Mouse (Mus musculus) limb, embryonic 15.5 days (tissue): ENCODE results near the gene Rpl31. TPM values are rescaled to one million over a fixed set of nuclear protein-coding genes. Genes with fewer than 3 reads are reported as not detected.

ENCODE experiments used
- ATAC-seq: fragments of 200-750 bp; cut with Nextera tagmentation; 2 replicates; pipeline ENCODE4 v1.8.0; 2017; ENCODE audit warnings: low read depth, moderate TSS enrichment; ENCODE audit not compliant: insufficient number of reproducible peaks, low FRiP score, low TSS enrichment
- H3K27ac ChIP-seq: fragments of 300-500 bp; sonication (generic); 2 replicates; pipeline ENCODE4 v1.5.1; 2015; ENCODE audit warnings: moderate library complexity, mild to moderate bottlenecking, inconsistent platforms
- H3K27me3 ChIP-seq: fragments of 300-500 bp; sonication (generic); 2 replicates; pipeline ENCODE4 v1.6.1; 2015; ENCODE audit warnings: inconsistent platforms
- H3K36me3 ChIP-seq: fragments of 300-500 bp; sonication (generic); 2 replicates; pipeline ENCODE4 v1.6.1; 2015; ENCODE audit warnings: inconsistent platforms
- H3K4me1 ChIP-seq: fragments of 300-500 bp; sonication (generic); 2 replicates; pipeline ENCODE4 v1.6.1; 2015; ENCODE audit warnings: inconsistent platforms
- H3K4me2 ChIP-seq: fragments of 300-500 bp; sonication (generic); 2 replicates; pipeline ENCODE4 v1.6.1; 2015; ENCODE audit warnings: mild to moderate bottlenecking, inconsistent platforms
- H3K4me3 ChIP-seq: fragments of 300-500 bp; sonication (generic); 2 replicates; pipeline ENCODE4 v1.5.1; 2015; ENCODE audit warnings: mild to moderate bottlenecking, inconsistent platforms
- H3K9ac ChIP-seq: fragments of 300-500 bp; sonication (generic); 2 replicates; pipeline ENCODE4 v1.6.1; 2015; ENCODE audit warnings: inconsistent platforms
- H3K9me3 ChIP-seq: fragments of 300-500 bp; sonication (generic); 2 replicates; pipeline ENCODE4 v1.6.1; 2016; ENCODE audit warnings: inconsistent platforms
- WGBS: fragments of 180-500 bp; shearing (Covaris S2); methylation state at CpG from one replicate; pipeline ENCODE4 v1.1.7; 2015; 5-methylcytosine and 5-hydroxymethylcytosine counted together
- polyA plus RNA-seq: library from polyadenylated mRNA; unstranded; fragments of >200 nt; fragmentation: Nextera tagmentation; extraction: Ambion mirVana; gene quantifications from 2 replicates; pipeline ENCODE4 v1.2.1, GENCODE M21; 2015

Rpl31 gene
- polyA plus RNA-seq = 393 and 551 TPM in 2 replicates

- H3K4me2 ChIP-seq = peak within 1 kb of the TSS; percentile 66
- no peaks in the 10 kb centered on the region for H3K27me3 ChIP-seq
- peak within 1 kb of the TSS; percentile 88 for H3K9ac ChIP-seq
- peaks cover 15% of the 10 kb centered on the region for H3K4me1 ChIP-seq
- peaks cover 37% of the 10 kb centered on the region for H3K36me3 ChIP-seq
- ATAC-seq = peak; percentile 99
- WGBS = under 1% methylated on average over 60 of the region's 62 CpGs
- peak within 1 kb of the TSS; percentile 63 for H3K4me3 ChIP-seq
- H3K9me3 ChIP-seq = no peaks in the 10 kb centered on the region
- H3K27ac ChIP-seq = peak within 1 kb of the TSS; percentile 95
Measured at GRCm38 (mm10) chr1:39367601-39368266, at the start of gene Rpl31. Rpl31 (plus strand) TSS chr1:39367842.

- Histone ChIP-seq H3K4me1 (peaks cover 42% of the 10 kb centered on the region), H3K27ac (peak overlapping the region; percentile 76)
- peak; percentile 48; the same call in 1 of the 2 replicates for ATAC-seq
Measured at GRCm38 (mm10) chr1:39317935-39318334, 49.7 kb upstream of the Rpl31 start.

GRCm38 (mm10) chr1:39318870-39319269 lies 48.8 kb upstream of the Rpl31 start:
- WGBS = 47% methylated on average over 7 of the region's 7 CpGs
- Histone ChIP-seq H3K36me3 (no peaks in the 10 kb centered on the region), H3K4me3 (no peak overlapping the region), H3K9ac (no peak overlapping the region), H3K27me3 (no peaks in the 10 kb centered on the region), H3K4me1 (peaks cover 34% of the 10 kb centered on the region), H3K9me3 (no peaks in the 10 kb centered on the region), H3K4me2 (no peak overlapping the region), H3K27ac (peak overlapping the region; percentile 76)
- ATAC-seq = no peak

More at GRCm38 (mm10) chr1:39317935-39318334, 49.7 kb upstream of the Rpl31 start:
- no peaks in the 10 kb centered on the region for H3K9me3 ChIP-seq
- no peak overlapping the region for H3K4me3 ChIP-seq
- WGBS = 56% methylated on average over 2 of the region's 2 CpGs
- H3K27me3 ChIP-seq = no peaks in the 10 kb centered on the region
- H3K4me2 ChIP-seq = no peak overlapping the region
- no peaks in the 10 kb centered on the region for H3K36me3 ChIP-seq
- no peak overlapping the region for H3K9ac ChIP-seq

GRCm38 (mm10) chr1:39321954-39322353 lies 45.7 kb upstream of the Rpl31 start:
- Histone ChIP-seq H3K36me3 (no peaks in the 10 kb centered on the region), H3K27me3 (no peaks in the 10 kb centered on the region), H3K9me3 (no peaks in the 10 kb centered on the region), H3K4me3 (no peak overlapping the region), H3K9ac (no peak overlapping the region), H3K4me2 (no peak overlapping the region), H3K4me1 (peaks cover 38% of the 10 kb centered on the region), H3K27ac (peak overlapping the region; percentile 14; the same call in 1 of the 2 replicates)
- 28% methylated on average over 6 of the region's 6 CpGs for WGBS
- ATAC-seq = peak; percentile 66; the same call in 1 of the 2 replicates

GRCm38 (mm10) chr1:39325228-39325627 lies 42.4 kb upstream of the Rpl31 start:
- Histone ChIP-seq H3K9ac (no peak overlapping the region), H3K4me3 (no peak overlapping the region), H3K9me3 (no peaks in the 10 kb centered on the region), H3K36me3 (no peaks in the 10 kb centered on the region), H3K4me2 (no peak overlapping the region), H3K4me1 (0 out of 2 replicates have a peak, but pooled peaks cover 22% of the 10 kb centered on the region), H3K27me3 (no peaks in the 10 kb centered on the region), H3K27ac (peak overlapping the region; percentile 38; the same call in 1 of the 2 replicates)
- ATAC-seq = no peak
- 66% methylated on average over 6 of the region's 6 CpGs for WGBS

- Histone ChIP-seq H3K4me1 (peaks cover 18% of the 10 kb centered on the region), H3K9ac (no peak overlapping the region), H3K36me3 (no peaks in the 10 kb centered on the region), H3K4me2 (no peak overlapping the region), H3K4me3 (no peak overlapping the region), H3K27ac (peak overlapping the region; percentile 18; the same call in 1 of the 2 replicates), H3K27me3 (no peaks in the 10 kb centered on the region), H3K9me3 (no peaks in the 10 kb centered on the region)
- WGBS = 61% methylated on average over 7 of the region's 7 CpGs
- no peak for ATAC-seq
Measured at GRCm38 (mm10) chr1:39327546-39327945, 40.1 kb upstream of the Rpl31 start.

GRCm38 (mm10) chr1:39330857-39331594 lies 36.6 kb upstream of the Rpl31 start:
- no peaks in the 10 kb centered on the region for H3K36me3 ChIP-seq
- H3K4me3 ChIP-seq = no peak overlapping the region
- H3K4me2 ChIP-seq = no peak overlapping the region
- H3K4me1 ChIP-seq = peaks cover 17% of the 10 kb centered on the region
- H3K27me3 ChIP-seq = no peaks in the 10 kb centered on the region
- H3K27ac ChIP-seq = no peak overlapping the region
- H3K9ac ChIP-seq = no peak overlapping the region
- no peaks in the 10 kb centered on the region for H3K9me3 ChIP-seq
- no peak for ATAC-seq
- 50% methylated on average over 7 of the region's 7 CpGs for WGBS

- Histone ChIP-seq H3K36me3 (no peaks in the 10 kb centered on the region), H3K9ac (no peak overlapping the region), H3K4me2 (no peak overlapping the region), H3K27ac (no peak overlapping the region), H3K4me1 (peaks cover 15% of the 10 kb centered on the region), H3K27me3 (no peaks in the 10 kb centered on the region), H3K4me3 (no peak overlapping the region), H3K9me3 (no peaks in the 10 kb centered on the region)
- WGBS = 92% methylated on average over 4 of the region's 4 CpGs
- no peak for ATAC-seq
Measured at GRCm38 (mm10) chr1:39332456-39332855, 35.2 kb upstream of the Rpl31 start.

- Histone ChIP-seq H3K4me1 (peaks cover 15% of the 10 kb centered on the region), H3K9me3 (no peaks in the 10 kb centered on the region), H3K36me3 (no peaks in the 10 kb centered on the region), H3K4me2 (no peak overlapping the region), H3K27me3 (no peaks in the 10 kb centered on the region), H3K4me3 (no peak overlapping the region), H3K9ac (no peak overlapping the region), H3K27ac (no peak overlapping the region)
- no peak for ATAC-seq
- WGBS = 26% methylated on average over 15 of the region's 15 CpGs
Measured at GRCm38 (mm10) chr1:39335561-39336196, 32.0 kb upstream of the Rpl31 start.

GRCm38 (mm10) chr1:39336788-39337187 lies 30.9 kb upstream of the Rpl31 start:
- Histone ChIP-seq H3K27me3 (no peaks in the 10 kb centered on the region), H3K9ac (no peak overlapping the region), H3K9me3 (no peaks in the 10 kb centered on the region), H3K36me3 (no peaks in the 10 kb centered on the region), H3K4me3 (no peak overlapping the region), H3K4me2 (no peak overlapping the region), H3K27ac (no peak overlapping the region), H3K4me1 (peaks cover 7% of the 10 kb centered on the region)
- ATAC-seq = no peak
- 74% methylated on average over 8 of the region's 8 CpGs for WGBS

GRCm38 (mm10) chr1:39338831-39339230 lies 28.8 kb upstream of the Rpl31 start:
- Histone ChIP-seq H3K9ac (no peak overlapping the region), H3K27me3 (no peaks in the 10 kb centered on the region), H3K4me1 (peaks cover 7% of the 10 kb centered on the region), H3K4me3 (no peak overlapping the region), H3K9me3 (no peaks in the 10 kb centered on the region), H3K4me2 (no peak overlapping the region), H3K27ac (no peak overlapping the region), H3K36me3 (no peaks in the 10 kb centered on the region)
- WGBS = 61% methylated on average over 10 of the region's 10 CpGs
- no peak for ATAC-seq

GRCm38 (mm10) chr1:39339455-39339854 lies 28.2 kb upstream of the Rpl31 start:
- Histone ChIP-seq H3K36me3 (no peaks in the 10 kb centered on the region), H3K9ac (no peak overlapping the region), H3K27me3 (no peaks in the 10 kb centered on the region), H3K27ac (no peak overlapping the region), H3K9me3 (no peaks in the 10 kb centered on the region), H3K4me2 (no peak overlapping the region), H3K4me3 (no peak overlapping the region), H3K4me1 (peaks cover 7% of the 10 kb centered on the region)
- 57% methylated on average over 5 of the region's 5 CpGs for WGBS
- no peak for ATAC-seq
